Mouse (Mus musculus) mesoderm, embryonic 11.5 days (tissue): ENCODE measurements around the gene Adam22.
"Not testable (repeated sequence)": the region's sequence is repeated elsewhere in the genome, so short reads cannot be mapped to it uniquely, and the experiment has no call there.

Source experiments
- DNase-seq: peaks from one replicate; pipeline ENCODE4 v3.0.0-alpha.2; 2012; ENCODE audit warnings: low read depth, low spot score

Adam22 gene

GRCm38 (mm10) chr5:8327645-8328269, 40.2 kb downstream of the Adam22 start:
- no peak for DNase-seq

- no peak for DNase-seq
Measured at GRCm38 (mm10) chr5:8326671-8327070, 41.3 kb downstream of the Adam22 start.

DNA sequence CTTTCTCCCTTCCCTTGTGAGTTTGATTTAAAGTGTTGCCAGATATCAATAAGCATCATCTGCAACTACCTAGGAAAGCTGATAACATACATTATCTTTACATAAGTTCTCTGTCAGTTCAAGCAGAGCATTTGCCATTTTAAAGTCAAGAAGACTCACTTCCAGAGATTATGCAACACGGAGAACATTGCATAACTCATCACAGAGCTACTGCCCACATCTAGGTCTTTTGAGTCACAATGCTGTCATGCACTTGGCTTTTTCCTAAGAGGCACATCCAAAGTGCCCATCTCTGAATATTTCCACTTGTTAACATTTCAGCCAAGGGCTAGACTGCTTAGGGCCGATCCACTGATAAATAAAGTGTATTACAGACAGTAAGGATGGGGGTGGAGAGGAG, 55.6 kb downstream of the Adam22 start:
- no peak for DNase-seq

GRCm38 (mm10) chr5:8310907-8311306, 57.1 kb downstream of the Adam22 start:
- DNase-seq, result peak; percentile 20

DNA sequence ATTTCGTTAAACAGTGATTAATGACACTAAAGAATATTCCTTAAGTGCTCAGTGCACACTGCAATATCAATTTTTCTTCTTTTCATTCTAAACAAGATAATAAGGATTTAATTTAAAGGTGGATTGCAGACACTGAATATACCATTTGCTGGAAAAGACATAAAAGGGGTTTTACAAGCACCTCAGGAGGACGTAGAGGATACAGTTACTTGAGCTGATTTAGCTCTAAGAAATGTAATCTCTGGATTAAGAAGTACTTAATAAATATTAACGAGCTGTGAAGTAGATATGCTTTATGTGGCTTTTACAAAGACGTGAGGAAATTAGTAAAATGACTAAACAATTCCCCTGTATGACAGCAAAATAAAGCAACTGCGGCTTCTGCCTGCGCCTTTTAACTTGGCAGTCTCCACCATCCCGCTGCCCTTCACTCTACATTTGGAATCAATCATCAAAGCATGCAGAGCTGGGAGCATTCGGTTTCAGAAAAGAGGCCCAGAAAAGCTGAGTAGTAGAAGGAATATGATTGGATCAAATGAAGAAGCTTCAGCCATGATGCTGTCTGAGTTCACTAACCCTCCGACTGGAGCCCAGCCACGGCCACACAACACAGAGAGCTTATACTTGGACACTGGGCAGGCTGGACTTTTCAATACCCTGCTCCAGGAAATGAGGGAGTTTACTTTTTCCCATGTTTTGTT, 70.1 kb downstream of the Adam22 start:
- DNase-seq, result peak; percentile 17

DNA sequence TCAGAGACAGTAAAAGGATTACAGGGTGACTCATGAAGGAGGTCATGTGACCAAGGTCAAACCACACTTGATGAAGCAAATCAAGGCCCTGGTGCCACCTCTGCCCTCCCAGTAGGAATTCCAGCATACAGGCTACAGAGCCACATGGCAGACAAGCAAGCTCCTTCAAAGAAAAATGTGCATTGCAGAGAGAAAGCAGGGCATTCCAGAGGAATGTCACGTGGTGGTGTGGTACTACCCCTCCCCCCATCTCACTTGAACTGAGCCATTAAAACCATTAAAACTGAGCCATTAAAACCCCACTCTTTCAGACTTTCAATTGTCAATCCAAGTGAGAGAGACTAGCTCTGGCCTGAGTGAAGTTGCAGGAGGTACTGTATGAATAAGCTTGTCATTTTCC, 74.7 kb downstream of the Adam22 start:
- DNase-seq, result peak; percentile 57

DNA sequence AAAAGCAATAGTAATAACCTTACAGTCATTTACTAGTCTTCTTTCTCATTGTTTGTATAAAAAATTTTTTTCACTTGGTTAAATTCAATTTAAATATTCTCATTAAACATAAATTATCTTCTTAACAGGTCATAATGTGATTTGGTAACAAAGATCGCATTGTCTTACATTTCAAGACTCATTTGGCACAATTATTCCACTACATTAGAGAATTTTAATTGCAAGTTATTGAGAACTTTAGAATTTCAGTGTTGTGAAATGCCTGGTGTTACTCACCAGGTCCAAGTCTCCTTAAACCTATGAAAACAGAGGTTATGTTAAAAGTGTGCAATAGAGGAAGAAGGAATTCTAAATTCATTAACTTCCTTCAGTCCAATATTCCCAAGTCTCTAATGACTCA, 76.5 kb downstream of the Adam22 start:
- DNase-seq, result no peak

GRCm38 (mm10) chr5:8289678-8290614, 78.0 kb downstream of the Adam22 start:
- DNase-seq, result no peak

- DNase-seq, result no peak
Measured at GRCm38 (mm10) chr5:8284123-8284522, 83.8 kb downstream of the Adam22 start.

GRCm38 (mm10) chr5:8276141-8276540, 91.8 kb downstream of the Adam22 start:
- DNase-seq, result no peak

DNA sequence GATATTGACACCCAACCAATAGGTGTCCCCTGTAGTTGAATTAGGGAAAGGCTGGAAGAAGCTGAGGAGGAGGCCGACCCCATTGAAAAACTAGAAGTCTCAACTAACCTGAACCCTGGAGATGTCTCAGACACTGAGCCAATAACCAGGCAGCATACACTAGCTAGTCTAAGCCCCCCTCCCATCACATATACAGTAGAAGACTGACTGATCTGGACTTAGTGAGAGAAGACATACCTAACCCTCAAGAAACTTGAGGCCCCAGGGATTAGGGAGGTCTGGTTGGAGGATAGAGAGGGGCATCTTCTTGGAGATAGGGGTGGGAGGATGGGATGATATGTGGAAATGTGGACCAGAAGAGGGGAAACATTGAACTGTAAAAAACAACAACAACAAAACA, 110.6 kb downstream of the Adam22 start:
- DNase-seq, result no peak

DNA sequence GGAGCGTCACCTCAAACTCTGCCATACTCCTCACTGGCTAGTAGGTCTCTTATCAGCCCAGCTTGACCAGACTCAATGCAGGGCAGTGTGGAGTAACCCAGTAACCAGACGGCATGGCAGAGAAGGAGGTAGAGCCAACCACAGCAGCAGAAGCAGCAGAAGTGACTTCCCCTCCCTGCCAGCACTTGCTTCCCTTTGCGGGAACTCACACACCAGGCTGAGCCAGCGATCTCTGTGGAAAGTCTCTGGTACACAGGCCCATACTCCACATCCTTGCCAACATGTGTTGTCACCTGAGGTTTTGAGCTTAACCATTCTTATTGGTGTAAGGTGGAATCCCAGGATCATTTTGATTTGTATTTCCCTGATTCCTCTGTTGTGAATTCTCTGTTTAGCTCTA, 111.5 kb downstream of the Adam22 start:
- DNase-seq, result no peak

- DNase-seq, result no peak
Measured at GRCm38 (mm10) chr5:8244696-8245095, 123.3 kb downstream of the Adam22 start.

GRCm38 (mm10) chr5:8243064-8243615, 124.8 kb downstream of the Adam22 start:
- no peak for DNase-seq

DNA sequence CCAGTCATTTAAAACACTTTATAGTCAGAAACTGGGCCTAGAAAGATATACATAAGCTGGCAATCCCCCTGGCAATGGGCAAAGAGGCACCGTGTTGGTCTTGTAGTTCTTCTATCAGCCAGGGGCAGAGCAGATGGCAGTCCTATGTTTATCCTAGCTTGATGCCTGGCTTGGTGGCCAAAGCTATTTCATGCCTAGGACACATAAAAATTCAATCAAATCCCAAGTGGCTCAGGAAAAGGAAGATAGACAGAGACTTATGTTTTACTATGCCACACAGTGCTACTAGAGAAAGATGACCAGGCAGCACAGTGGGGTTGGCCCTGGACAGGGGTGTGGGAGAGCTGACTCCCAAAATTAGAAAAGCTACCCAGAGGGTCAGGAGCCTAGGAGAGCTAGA, 125.3 kb downstream of the Adam22 start:
- no peak for DNase-seq

DNA sequence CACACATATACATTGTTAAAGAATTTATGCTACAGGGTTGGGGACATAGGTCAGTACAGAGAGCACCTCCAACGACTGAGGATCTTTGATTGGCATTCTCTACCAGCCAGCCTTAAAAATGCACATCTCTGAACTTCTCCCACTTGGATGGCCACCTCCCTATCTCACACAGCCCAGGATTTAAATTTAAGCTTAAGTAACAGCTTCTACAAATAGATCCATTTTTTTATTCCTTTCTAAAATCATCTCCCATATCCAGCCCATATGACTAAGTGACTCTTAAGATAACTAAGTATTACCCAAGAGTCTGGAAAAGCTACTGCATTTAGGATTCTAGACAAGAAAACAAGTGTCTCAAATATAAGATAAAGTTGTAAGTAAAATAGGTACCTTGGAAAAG, 140.9 kb downstream of the Adam22 start:
- no peak for DNase-seq

DNA sequence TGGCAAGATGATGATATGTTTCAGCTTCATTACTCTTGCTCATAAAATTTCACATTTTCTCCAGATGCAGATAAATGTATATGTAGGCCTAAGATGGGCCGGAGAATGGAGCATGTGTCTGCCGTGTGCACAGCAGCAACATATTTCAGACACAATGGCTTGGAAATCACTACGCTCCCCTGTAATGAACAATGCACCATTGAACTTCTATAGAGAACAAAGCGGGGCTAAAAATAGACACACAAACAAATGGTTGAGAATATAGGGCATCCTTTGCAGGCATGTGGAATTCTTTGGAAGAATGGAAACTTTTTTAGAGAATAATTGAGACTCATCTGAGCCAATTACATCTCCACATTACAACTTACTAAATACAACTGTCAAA, 143.6 kb downstream of the Adam22 start:
- DNase-seq, result no peak

GRCm38 (mm10) chr5:8223597-8224320, 144.2 kb downstream of the Adam22 start:
- no peak for DNase-seq

GRCm38 (mm10) chr5:8221630-8222029, 146.3 kb downstream of the Adam22 start:
- no peak for DNase-seq

GRCm38 (mm10) chr5:8215841-8216240, 152.1 kb downstream of the Adam22 start:
- DNase-seq, result no peak

- not testable (repeated sequence) for DNase-seq
Measured at GRCm38 (mm10) chr5:8184992-8185391, 183.0 kb downstream of the Adam22 start.
